Mouse (Mus musculus): ENCODE results near the gene Dusp12. TPM values are rescaled to one million over a fixed set of nuclear protein-coding genes. Genes with fewer than 3 reads are reported as not detected.

Gene Dusp12
- 15.6 and 19.0 TPM in 2 replicates for polyA plus RNA-seq (2012)

- no peak for TF ChIP-seq GATA1 (IDR thresholded peaks at IDR 0.05; ENCODE audit: low read length)
Measured at GRCm38 (mm10) chr1:170884978-170885561, at the start of gene Dusp12, which contains the start of gene Gm26620. Gene Dusp12, minus strand, starts transcription at chr1:170885540. Gene Gm26620, plus strand, starts transcription at chr1:170885065.

GRCm38 (mm10) chr1:170934383-170934782 lies 49.0 kb upstream of the Dusp12 start:
- no peak for TF ChIP-seq GATA1 (IDR thresholded peaks at IDR 0.05; ENCODE audit: low read length)

GRCm38 (mm10) chr1:170933940-170934339 lies 48.6 kb upstream of the Dusp12 start:
- TF ChIP-seq GATA1 (IDR thresholded peaks at IDR 0.05; ENCODE audit: low read length) = no peak

- TF ChIP-seq GATA1 (IDR thresholded peaks at IDR 0.05; ENCODE audit: low read length) = no peak
Measured at GRCm38 (mm10) chr1:170933386-170933920, 48.1 kb upstream of the Dusp12 start.

GRCm38 (mm10) chr1:170932043-170932442 lies 46.7 kb upstream of the Dusp12 start:
- TF ChIP-seq GATA1 (IDR thresholded peaks at IDR 0.05; ENCODE audit: low read length) = no peak

GRCm38 (mm10) chr1:170929245-170929644 lies 43.9 kb upstream of the Dusp12 start:
- TF ChIP-seq GATA1 (IDR thresholded peaks at IDR 0.05; ENCODE audit: low read length) = no peak

GRCm38 (mm10) chr1:170928467-170928866 lies 43.1 kb upstream of the Dusp12 start:
- TF ChIP-seq GATA1 (IDR thresholded peaks at IDR 0.05; ENCODE audit: low read length) = no peak

- TF ChIP-seq GATA1 (IDR thresholded peaks at IDR 0.05; ENCODE audit: low read length) = no peak
Measured at GRCm38 (mm10) chr1:170927378-170927777, 42.0 kb upstream of the Dusp12 start, which contains the start of gene Fcrla. Gene Fcrla, minus strand, starts transcription at chr1:170927583.

- TF ChIP-seq GATA1 (IDR thresholded peaks at IDR 0.05; ENCODE audit: low read length) = no peak
Measured at GRCm38 (mm10) chr1:170926941-170927340, 41.6 kb upstream of the Dusp12 start.

- TF ChIP-seq GATA1 (IDR thresholded peaks at IDR 0.05; ENCODE audit: low read length) = no peak
Measured at GRCm38 (mm10) chr1:170924485-170924884, 39.1 kb upstream of the Dusp12 start.

GRCm38 (mm10) chr1:170919308-170919707 lies 34.0 kb upstream of the Dusp12 start:
- no peak for TF ChIP-seq GATA1 (IDR thresholded peaks at IDR 0.05; ENCODE audit: low read length)

- TF ChIP-seq GATA1 (IDR thresholded peaks at IDR 0.05; ENCODE audit: low read length) = no peak
Measured at GRCm38 (mm10) chr1:170915657-170916056, 30.3 kb upstream of the Dusp12 start.

GRCm38 (mm10) chr1:170912891-170913615 lies 27.7 kb upstream of the Dusp12 start, which contains the start of gene Fcrlb:
Gene Fcrlb, minus strand, starts transcription at chr1:170912941.
- no peak for TF ChIP-seq GATA1 (IDR thresholded peaks at IDR 0.05; ENCODE audit: low read length)

GRCm38 (mm10) chr1:170911907-170912660 lies 26.7 kb upstream of the Dusp12 start:
- TF ChIP-seq GATA1 (IDR thresholded peaks at IDR 0.05; ENCODE audit: low read length) = no peak

- no peak for TF ChIP-seq GATA1 (IDR thresholded peaks at IDR 0.05; ENCODE audit: low read length)
Measured at GRCm38 (mm10) chr1:170908341-170908740, 23.0 kb upstream of the Dusp12 start.

Measured in G1E-ER4 (cell line).